Mouse (Mus musculus) kidney, embryonic 16.5 days (tissue): ENCODE results near the gene Bmp7. TPM values are rescaled to one million over a fixed set of nuclear protein-coding genes. Genes with fewer than 3 reads are reported as not detected.

Experiments used
- ATAC-seq: fragments of 200-750 bp; cut with Nextera tagmentation; 2 replicates; pipeline ENCODE4 v1.8.0; 2017; ENCODE audit warnings: moderate TSS enrichment; ENCODE audit not compliant: low FRiP score, low TSS enrichment
- H3K27ac ChIP-seq: fragments of 300-500 bp; sonication (generic); 2 replicates; pipeline ENCODE4 v1.5.1; 2014; ENCODE audit warnings: low read length
- H3K27me3 ChIP-seq: fragments of 300-500 bp; sonication (generic); 2 replicates; pipeline ENCODE4 v1.6.1; 2014; ENCODE audit warnings: low read length, control low read depth, mixed read lengths; ENCODE audit not compliant: insufficient read depth
- H3K36me3 ChIP-seq: fragments of 300-500 bp; sonication (generic); 2 replicates; pipeline ENCODE4 v1.6.1; 2014; ENCODE audit warnings: low read length, control low read depth, mixed read lengths; ENCODE audit not compliant: insufficient read depth
- H3K4me1 ChIP-seq: fragments of 300-500 bp; sonication (generic); 2 replicates; pipeline ENCODE4 v1.6.1; 2014; ENCODE audit warnings: low read length, control low read depth, mixed read lengths; ENCODE audit not compliant: insufficient read depth
- H3K4me2 ChIP-seq: fragments of 300-500 bp; sonication (generic); replicated peaks from 2 replicates; pipeline ENCODE4 v1.6.1; 2014; ENCODE audit warnings: low read depth, low read length
- H3K4me3 ChIP-seq: fragments of 300-500 bp; sonication (generic); 2 replicates; pipeline ENCODE4 v1.5.1; 2014; ENCODE audit warnings: mild to moderate bottlenecking, low read length
- H3K9ac ChIP-seq: fragments of 300-500 bp; sonication (generic); replicated peaks from 2 replicates; pipeline ENCODE4 v1.6.1; 2014; ENCODE audit warnings: low read length
- H3K9me3 ChIP-seq: fragments of 300-500 bp; sonication (generic); 2 replicates; pipeline ENCODE4 v1.6.1; 2016; ENCODE audit warnings: low read length, control low read depth
- WGBS: fragments of 180-500 bp; shearing (Covaris S2); extraction: QIAGEN DNeasy Blood & Tissue Kit; methylation state at CpG from one replicate; pipeline ENCODE4 v1.1.7; 2014; 5-methylcytosine and 5-hydroxymethylcytosine counted together
- polyA plus RNA-seq: library from polyadenylated mRNA; unstranded; fragments of >200 nt; fragmentation: Nextera tagmentation; extraction: Ambion mirVana; gene quantifications from 2 replicates; pipeline ENCODE4 v1.2.1, GENCODE M21; 2015

Gene Bmp7
- polyA plus RNA-seq, 1 experiment from 2014 or later = 39.8 TPM

GRCm38 (mm10) chr2:172846311-172846575, 93.9 kb downstream of the Bmp7 start:
- Histone ChIP-seq H3K27ac (no peak overlapping the region), H3K4me2 (no peak overlapping the region), H3K4me1 (peaks cover 46% of the 10 kb centered on the region), H3K4me3 (no peak overlapping the region), H3K9me3 (no peaks in the 10 kb centered on the region), H3K27me3 (no peaks in the 10 kb centered on the region), H3K9ac (0 out of 2 replicates have a peak overlapping the region, but pooled peaks have one; percentile 24), H3K36me3 (no peaks in the 10 kb centered on the region)
- WGBS = 44% methylated on average over 4 of the region's 4 CpGs
- ATAC-seq = no peak

- Histone ChIP-seq H3K27me3 (no peaks in the 10 kb centered on the region), H3K4me1 (peaks cover 48% of the 10 kb centered on the region), H3K4me3 (no peak overlapping the region), H3K9me3 (no peaks in the 10 kb centered on the region), H3K36me3 (no peaks in the 10 kb centered on the region), H3K9ac (peak overlapping the region; percentile 24; the same call in 1 of the 2 replicates), H3K4me2 (no peak overlapping the region), H3K27ac (no peak overlapping the region)
- 46% methylated on average over 31 of the region's 31 CpGs for WGBS
- no peak for ATAC-seq
These were observed 94.4 kb downstream of the Bmp7 start for GRCm38 (mm10) chr2:172845536-172846310.

DNA sequence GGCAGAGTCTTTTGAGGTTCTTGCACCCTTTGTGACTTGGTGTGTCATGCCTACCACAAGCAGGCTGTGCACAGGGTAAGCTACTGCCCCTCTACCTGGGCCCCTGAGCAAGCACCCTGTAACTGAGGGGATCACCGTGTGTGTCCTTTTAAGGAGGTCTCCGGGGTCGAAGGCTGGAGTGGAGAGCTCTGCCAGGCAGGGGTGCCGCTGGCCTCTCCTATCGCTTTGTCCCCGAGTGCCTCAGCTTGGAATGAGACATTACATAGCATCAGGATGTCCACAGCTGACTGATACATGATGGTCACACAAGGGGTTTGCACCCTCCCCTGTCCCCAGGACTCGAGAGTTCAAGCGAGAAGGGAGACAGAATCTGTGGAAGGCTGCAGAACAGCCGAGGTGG, 96.2 kb downstream of the Bmp7 start:
- 68% methylated on average over 9 of the region's 9 CpGs for WGBS
- peaks cover 53% of the 10 kb centered on the region for H3K4me1 ChIP-seq
- no peak overlapping the region for H3K27ac ChIP-seq
- no peak for ATAC-seq
- no peaks in the 10 kb centered on the region for H3K27me3 ChIP-seq
- H3K9ac ChIP-seq = no peak overlapping the region
- no peak overlapping the region for H3K4me2 ChIP-seq
- H3K36me3 ChIP-seq = no peaks in the 10 kb centered on the region
- no peaks in the 10 kb centered on the region for H3K9me3 ChIP-seq
- H3K4me3 ChIP-seq = no peak overlapping the region

DNA sequence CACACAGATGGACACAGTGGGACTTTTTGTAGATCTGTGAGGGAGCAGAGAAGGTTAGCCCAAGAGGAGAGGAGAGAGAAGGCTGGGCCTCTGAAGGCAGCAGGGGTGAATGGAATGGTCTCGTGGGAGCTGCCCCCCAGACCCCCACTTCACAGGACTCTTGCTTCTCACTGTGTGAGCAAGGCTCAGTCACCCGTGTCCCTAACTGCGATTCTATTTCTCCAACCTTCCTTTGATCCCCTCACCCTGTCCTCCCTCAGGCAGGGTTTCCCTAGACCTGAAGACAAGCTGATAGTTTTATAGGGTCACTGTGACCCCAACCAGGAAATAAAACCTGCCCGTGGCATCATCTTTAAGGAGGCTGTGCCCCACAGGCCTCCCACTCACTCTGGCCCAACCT, 97.8 kb downstream of the Bmp7 start:
- Histone ChIP-seq H3K4me1 (peaks cover 48% of the 10 kb centered on the region), H3K27ac (peak overlapping the region; percentile 2; the same call in 1 of the 2 replicates), H3K27me3 (no peaks in the 10 kb centered on the region), H3K9me3 (no peaks in the 10 kb centered on the region), H3K4me3 (no peak overlapping the region), H3K36me3 (no peaks in the 10 kb centered on the region), H3K9ac (no peak overlapping the region), H3K4me2 (no peak overlapping the region)
- 14% methylated on average over 4 of the region's 4 CpGs for whole genome bisulfite sequencing
- ATAC-seq = peak; percentile 53

DNA sequence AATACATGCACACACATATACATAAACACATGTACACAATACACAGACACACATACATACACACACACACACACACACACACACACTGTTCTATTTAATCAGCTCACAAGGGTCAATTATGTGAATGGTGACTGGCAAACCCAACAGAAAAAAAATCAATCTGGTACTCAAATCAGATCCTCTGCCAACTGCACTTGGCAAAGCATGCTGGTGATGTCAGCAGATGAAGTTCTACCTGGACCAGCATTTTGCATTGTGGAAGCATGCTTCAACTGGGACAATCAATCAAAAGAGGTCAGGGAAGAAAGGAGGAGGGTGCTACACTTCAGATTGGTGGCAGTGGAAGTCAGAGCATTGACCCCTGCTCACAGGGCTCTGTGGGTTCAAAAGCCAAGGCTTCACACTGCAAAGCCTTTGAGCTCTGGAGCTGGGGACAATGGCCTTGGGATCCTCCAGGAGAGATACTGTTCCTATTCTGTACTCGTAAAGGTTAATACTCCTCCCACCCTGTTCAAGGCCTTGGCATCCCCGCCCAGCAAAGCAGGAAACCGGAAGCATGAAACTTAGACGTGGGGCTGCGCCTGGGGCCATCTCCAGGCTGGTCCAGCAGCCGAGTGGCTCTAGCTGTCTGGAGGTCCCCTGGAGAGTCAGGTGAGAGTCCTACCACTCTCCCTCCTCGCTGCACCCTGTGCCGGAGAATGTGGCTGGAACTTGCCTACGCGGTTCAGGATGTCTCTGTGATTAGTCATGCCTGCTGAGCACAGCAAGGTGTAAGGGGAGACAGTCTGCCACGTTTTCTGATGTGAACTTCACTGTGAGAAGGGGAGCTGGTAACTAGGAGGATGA, 99.0 kb downstream of the Bmp7 start:
- Histone ChIP-seq H3K4me2 (no peak overlapping the region), H3K27me3 (no peaks in the 10 kb centered on the region), H3K9ac (0 out of 2 replicates have a peak overlapping the region, but pooled peaks have one; percentile 2), H3K36me3 (no peaks in the 10 kb centered on the region), H3K9me3 (no peaks in the 10 kb centered on the region), H3K27ac (peak overlapping the region; percentile 11; the same call in 1 of the 2 replicates), H3K4me3 (no peak overlapping the region), H3K4me1 (peaks cover 48% of the 10 kb centered on the region)
- 29% methylated on average over 11 of the region's 11 CpGs for WGBS
- ATAC-seq = peak; percentile 13; the same call in 1 of the 2 replicates

DNA sequence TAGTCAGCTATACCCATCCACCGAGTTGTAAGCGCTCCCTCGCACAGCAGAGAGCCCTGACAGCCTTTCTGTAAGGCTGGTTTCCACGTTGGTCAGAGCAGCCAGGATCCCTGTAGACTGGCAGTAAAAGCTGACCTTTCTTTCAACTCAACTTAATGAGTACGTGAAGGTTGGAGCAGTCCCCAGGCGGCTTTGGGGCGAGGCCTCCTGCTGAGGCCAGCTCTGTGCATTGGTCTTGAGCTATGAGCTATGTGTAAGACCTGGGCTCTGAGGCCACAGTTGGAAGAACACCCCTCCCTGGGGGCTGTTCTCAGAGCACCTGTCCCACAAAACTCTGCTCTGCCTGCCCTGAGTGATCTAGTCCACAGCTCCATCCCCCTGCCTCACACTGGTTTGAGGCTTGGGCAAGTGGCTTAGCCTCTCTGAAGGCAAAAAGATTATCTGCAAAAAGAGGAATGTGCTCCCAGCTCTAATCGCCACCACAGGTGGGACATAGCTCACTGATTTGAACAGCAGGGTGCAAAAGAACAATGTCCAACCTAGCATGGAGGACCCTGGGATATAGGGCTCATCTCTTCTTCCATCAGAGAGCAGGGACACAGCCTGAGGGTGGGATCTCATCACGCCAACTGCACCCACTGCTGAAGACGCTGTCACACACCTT, 100.7 kb downstream of the Bmp7 start:
- H3K36me3 ChIP-seq = no peaks in the 10 kb centered on the region
- peaks cover 33% of the 10 kb centered on the region for H3K4me1 ChIP-seq
- WGBS = 25% methylated on average over 10 of the region's 10 CpGs
- H3K4me3 ChIP-seq = no peak overlapping the region
- H3K4me2 ChIP-seq = no peak overlapping the region
- no peaks in the 10 kb centered on the region for H3K9me3 ChIP-seq
- H3K9ac ChIP-seq = no peak overlapping the region
- peak overlapping the region; percentile 80 for H3K27ac ChIP-seq
- ATAC-seq = peak; percentile 60
- H3K27me3 ChIP-seq = no peaks in the 10 kb centered on the region

- no peaks in the 10 kb centered on the region for H3K36me3 ChIP-seq
- H3K27me3 ChIP-seq = no peaks in the 10 kb centered on the region
- H3K9ac ChIP-seq = no peak overlapping the region
- H3K27ac ChIP-seq = no peak overlapping the region
- ATAC-seq = no peak
- H3K4me2 ChIP-seq = no peak overlapping the region
- peaks cover 29% of the 10 kb centered on the region for H3K4me1 ChIP-seq
- no peaks in the 10 kb centered on the region for H3K9me3 ChIP-seq
- no peak overlapping the region for H3K4me3 ChIP-seq
- WGBS = 79% methylated on average over 6 of the region's 6 CpGs
These were observed 103.6 kb downstream of the Bmp7 start for GRCm38 (mm10) chr2:172836516-172836915.

DNA sequence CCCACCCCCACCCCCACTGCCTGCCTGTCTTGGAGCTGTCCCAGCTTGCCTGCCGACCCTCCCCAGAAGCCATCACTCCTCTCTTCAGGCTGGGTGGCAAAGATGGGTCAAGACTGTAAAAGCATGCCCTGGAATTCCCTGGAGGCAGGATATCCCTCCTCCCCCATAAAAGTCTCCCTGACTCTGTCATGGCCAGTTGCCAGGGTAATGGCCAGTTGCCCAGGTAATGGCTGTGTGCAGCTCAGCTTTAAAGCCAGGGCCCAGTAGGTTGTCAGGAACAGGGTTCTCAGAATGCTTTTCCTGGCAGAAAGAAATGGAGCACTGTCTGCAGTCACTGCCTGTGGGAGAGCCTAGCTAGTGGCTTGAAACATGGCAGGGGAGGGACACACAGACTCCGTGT, 106.9 kb downstream of the Bmp7 start:
- peaks cover 12% of the 10 kb centered on the region for H3K4me1 ChIP-seq
- no peak overlapping the region for H3K4me3 ChIP-seq
- ATAC-seq = 0 out of 2 replicates have a peak, but pooled peaks have one; percentile 16
- no peak overlapping the region for H3K27ac ChIP-seq
- no peaks in the 10 kb centered on the region for H3K9me3 ChIP-seq
- no peak overlapping the region for H3K4me2 ChIP-seq
- H3K27me3 ChIP-seq = no peaks in the 10 kb centered on the region
- H3K36me3 ChIP-seq = no peaks in the 10 kb centered on the region
- no peak overlapping the region for H3K9ac ChIP-seq
- WGBS = 15% methylated on average over 2 of the region's 2 CpGs

DNA sequence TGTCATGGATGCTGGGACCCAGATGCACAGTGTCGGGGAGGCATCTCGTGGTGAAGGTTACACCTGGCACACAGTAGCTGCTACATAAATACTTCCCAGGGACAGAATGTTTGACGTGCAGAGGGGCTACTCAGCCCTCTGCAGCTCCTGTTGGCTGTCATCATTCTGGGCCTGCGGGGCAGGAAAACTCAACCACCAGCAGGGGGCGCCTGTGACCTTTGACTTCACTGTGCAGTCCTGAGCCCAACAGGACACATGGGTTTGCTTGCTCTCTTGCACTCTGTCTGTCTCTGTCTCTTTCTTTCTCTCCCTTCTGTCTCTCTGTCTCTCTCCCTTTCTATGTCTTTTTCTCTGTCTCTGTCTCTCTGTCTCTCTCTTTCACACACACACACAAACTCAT, 108.4 kb downstream of the Bmp7 start:
- no peaks in the 10 kb centered on the region for H3K27me3 ChIP-seq
- ATAC-seq = peak; percentile 76
- H3K4me1 ChIP-seq = peaks cover 12% of the 10 kb centered on the region
- H3K27ac ChIP-seq = no peak overlapping the region
- no peak overlapping the region for H3K9ac ChIP-seq
- 18% methylated on average over 5 of the region's 5 CpGs for WGBS
- H3K9me3 ChIP-seq = no peaks in the 10 kb centered on the region
- no peaks in the 10 kb centered on the region for H3K36me3 ChIP-seq
- H3K4me2 ChIP-seq = no peak overlapping the region
- no peak overlapping the region for H3K4me3 ChIP-seq
